Mouse (Mus musculus) forebrain, embryonic 12.5 days (tissue): Measurements from ENCODE around the gene Kcnmb2. TPM values are rescaled to one million over a fixed set of nuclear protein-coding genes. Genes with fewer than 3 reads are reported as not detected.

Source experiments
- ATAC-seq: fragments of 200-750 bp; cut with Nextera tagmentation; 2 replicates; pipeline ENCODE4 v1.8.0; 2017; ENCODE audit warnings: moderate TSS enrichment; ENCODE audit not compliant: low FRiP score
- H3K27ac ChIP-seq: fragments of 300-500 bp; sonication (generic); 2 replicates; pipeline ENCODE4 v1.5.1; 2016; ENCODE audit warnings: mild to moderate bottlenecking
- H3K27me3 ChIP-seq: fragments of 300-500 bp; sonication (generic); 2 replicates; pipeline ENCODE4 v1.6.1; 2016; ENCODE audit warnings: mild to moderate bottlenecking
- H3K36me3 ChIP-seq: fragments of 300-500 bp; sonication (generic); replicated peaks from 2 replicates; pipeline ENCODE4 v1.6.1; 2016; ENCODE audit warnings: mild to moderate bottlenecking
- H3K4me1 ChIP-seq: fragments of 300-500 bp; sonication (generic); 2 replicates; pipeline ENCODE4 v1.6.1; 2016
- H3K4me2 ChIP-seq: fragments of 300-500 bp; sonication (generic); 2 replicates; pipeline ENCODE4 v1.6.1; 2016; ENCODE audit warnings: mild to moderate bottlenecking, moderate library complexity
- H3K4me3 ChIP-seq: fragments of 300-500 bp; sonication (generic); replicated peaks from 2 replicates; pipeline ENCODE4 v1.5.1; 2016; ENCODE audit warnings: mild to moderate bottlenecking
- H3K9ac ChIP-seq: fragments of 300-500 bp; sonication (generic); 2 replicates; pipeline ENCODE4 v1.6.1; 2016; ENCODE audit warnings: mild to moderate bottlenecking
- H3K9me3 ChIP-seq: fragments of 300-500 bp; sonication (generic); 2 replicates; pipeline ENCODE4 v1.6.1; 2016
- WGBS: fragments of 180-500 bp; shearing (Covaris S2); methylation state at CpG from one replicate; pipeline ENCODE4 v1.1.7; 2016; 5-methylcytosine and 5-hydroxymethylcytosine counted together
- polyA plus RNA-seq: library from polyadenylated mRNA; unstranded; fragments of >200 nt; fragmentation: Nextera tagmentation; extraction: Ambion mirVana; gene quantifications from 2 replicates; pipeline ENCODE4 v1.2.1, GENCODE M21; 2016

The Kcnmb2 gene
- polyA plus RNA-seq, 1 experiment from 2014 or later: 2.2 TPM

- Histone ChIP-seq H3K9me3 (no peaks in the 10 kb centered on the region), H3K36me3 (no peaks in the 10 kb centered on the region), H3K9ac (no peak overlapping the region), H3K4me3 (no peak overlapping the region), H3K27ac (no peak overlapping the region), H3K27me3 (no peaks in the 10 kb centered on the region), H3K4me2 (no peak overlapping the region), H3K4me1 (no peaks in the 10 kb centered on the region)
- no peak for ATAC-seq
- WGBS: 94% methylated on average over 1 of the region's 1 CpGs
These were observed 186.5 kb downstream of the Kcnmb2 start for GRCm38 (mm10) chr3:32088762-32089161.

- H3K27me3 ChIP-seq: no peaks in the 10 kb centered on the region
- H3K36me3 ChIP-seq: no peaks in the 10 kb centered on the region
- WGBS: 89% methylated on average over 10 of the region's 10 CpGs
- no peak overlapping the region for H3K4me2 ChIP-seq
- ATAC-seq: no peak
- H3K4me3 ChIP-seq: no peak overlapping the region
- H3K27ac ChIP-seq: no peak overlapping the region
- H3K9me3 ChIP-seq: no peaks in the 10 kb centered on the region
- no peak overlapping the region for H3K9ac ChIP-seq
- no peaks in the 10 kb centered on the region for H3K4me1 ChIP-seq
These were observed 199.1 kb downstream of the Kcnmb2 start for GRCm38 (mm10) chr3:32101391-32101790.

- Histone ChIP-seq H3K27me3 (no peaks in the 10 kb centered on the region), H3K36me3 (no peaks in the 10 kb centered on the region), H3K4me2 (no peak overlapping the region), H3K9ac (no peak overlapping the region), H3K4me3 (no peak overlapping the region), H3K4me1 (no peaks in the 10 kb centered on the region), H3K27ac (no peak overlapping the region), H3K9me3 (no peaks in the 10 kb centered on the region)
- WGBS: 84% methylated on average over 5 of the region's 5 CpGs
- no peak for ATAC-seq
These were observed 217.5 kb downstream of the Kcnmb2 start for GRCm38 (mm10) chr3:32119851-32120250.

- H3K36me3 ChIP-seq: no peaks in the 10 kb centered on the region
- no peak overlapping the region for H3K4me2 ChIP-seq
- no peak overlapping the region for H3K4me3 ChIP-seq
- no peaks in the 10 kb centered on the region for H3K27me3 ChIP-seq
- H3K27ac ChIP-seq: no peak overlapping the region
- no peaks in the 10 kb centered on the region for H3K4me1 ChIP-seq
- WGBS: 86% methylated on average over 3 of the region's 3 CpGs
- no peaks in the 10 kb centered on the region for H3K9me3 ChIP-seq
- no peak for ATAC-seq
- no peak overlapping the region for H3K9ac ChIP-seq
These were observed 219.4 kb downstream of the Kcnmb2 start for GRCm38 (mm10) chr3:32121731-32122130.

GRCm38 (mm10) chr3:32125431-32125830 lies 223.1 kb downstream of the Kcnmb2 start:
- H3K4me2 ChIP-seq: no peak overlapping the region
- H3K4me3 ChIP-seq: no peak overlapping the region
- H3K27ac ChIP-seq: no peak overlapping the region
- WGBS: 68% methylated on average over 4 of the region's 4 CpGs
- ATAC-seq: no peak
- H3K9ac ChIP-seq: no peak overlapping the region
- H3K9me3 ChIP-seq: no peaks in the 10 kb centered on the region
- no peaks in the 10 kb centered on the region for H3K27me3 ChIP-seq
- no peaks in the 10 kb centered on the region for H3K36me3 ChIP-seq
- H3K4me1 ChIP-seq: peaks cover 7% of the 10 kb centered on the region

- Histone ChIP-seq H3K36me3 (no peaks in the 10 kb centered on the region), H3K9ac (no peak overlapping the region), H3K27ac (no peak overlapping the region), H3K4me2 (no peak overlapping the region), H3K4me1 (peaks cover 7% of the 10 kb centered on the region), H3K9me3 (no peaks in the 10 kb centered on the region), H3K27me3 (no peaks in the 10 kb centered on the region), H3K4me3 (no peak overlapping the region)
- ATAC-seq: no peak
- WGBS: 2% methylated on average over 5 of the region's 5 CpGs
These were observed 226.1 kb downstream of the Kcnmb2 start for GRCm38 (mm10) chr3:32128391-32128790.

- ATAC-seq: no peak
- 75% methylated on average over 1 of the region's 1 CpGs for WGBS
These were observed 228.4 kb downstream of the Kcnmb2 start for GRCm38 (mm10) chr3:32130696-32131095.

GRCm38 (mm10) chr3:32132395-32133004 lies 230.2 kb downstream of the Kcnmb2 start:
- H3K9ac ChIP-seq: no peak overlapping the region
- no peaks in the 10 kb centered on the region for H3K36me3 ChIP-seq
- no peaks in the 10 kb centered on the region for H3K27me3 ChIP-seq
- H3K4me2 ChIP-seq: no peak overlapping the region
- H3K4me1 ChIP-seq: peaks cover 7% of the 10 kb centered on the region
- no peaks in the 10 kb centered on the region for H3K9me3 ChIP-seq
- WGBS: 90% methylated on average over 3 of the region's 3 CpGs
- no peak for ATAC-seq
- no peak overlapping the region for H3K4me3 ChIP-seq
- no peak overlapping the region for H3K27ac ChIP-seq

More at GRCm38 (mm10) chr3:32130696-32131095, 228.4 kb downstream of the Kcnmb2 start:
- Histone ChIP-seq H3K27me3 (no peaks in the 10 kb centered on the region), H3K4me3 (no peak overlapping the region), H3K27ac (no peak overlapping the region), H3K4me2 (no peak overlapping the region), H3K36me3 (no peaks in the 10 kb centered on the region), H3K9me3 (no peaks in the 10 kb centered on the region), H3K9ac (no peak overlapping the region), H3K4me1 (peaks cover 7% of the 10 kb centered on the region)

- WGBS: 88% methylated on average over 5 of the region's 5 CpGs
- ATAC-seq: no peak
- no peak overlapping the region for H3K27ac ChIP-seq
These were observed 241.9 kb downstream of the Kcnmb2 start for GRCm38 (mm10) chr3:32144194-32144593.

GRCm38 (mm10) chr3:32144655-32145054 lies 242.3 kb downstream of the Kcnmb2 start:
- H3K27me3 ChIP-seq: no peaks in the 10 kb centered on the region
- no peaks in the 10 kb centered on the region for H3K36me3 ChIP-seq
- 66% methylated on average over 3 of the region's 3 CpGs for WGBS
- no peak for ATAC-seq
- no peaks in the 10 kb centered on the region for H3K4me1 ChIP-seq
- no peaks in the 10 kb centered on the region for H3K9me3 ChIP-seq
- no peak overlapping the region for H3K9ac ChIP-seq
- no peak overlapping the region for H3K4me3 ChIP-seq
- no peak overlapping the region for H3K4me2 ChIP-seq
- H3K27ac ChIP-seq: no peak overlapping the region

More at GRCm38 (mm10) chr3:32144194-32144593, 241.9 kb downstream of the Kcnmb2 start:
- Histone ChIP-seq H3K9me3 (no peaks in the 10 kb centered on the region), H3K4me1 (no peaks in the 10 kb centered on the region), H3K4me2 (no peak overlapping the region), H3K36me3 (no peaks in the 10 kb centered on the region), H3K4me3 (no peak overlapping the region), H3K27me3 (no peaks in the 10 kb centered on the region), H3K9ac (no peak overlapping the region)

GRCm38 (mm10) chr3:32147739-32148138 lies 245.4 kb downstream of the Kcnmb2 start:
- WGBS: 74% methylated on average over 4 of the region's 4 CpGs
- H3K4me3 ChIP-seq: no peak overlapping the region
- H3K4me1 ChIP-seq: no peaks in the 10 kb centered on the region
- H3K4me2 ChIP-seq: no peak overlapping the region
- no peaks in the 10 kb centered on the region for H3K9me3 ChIP-seq
- no peaks in the 10 kb centered on the region for H3K36me3 ChIP-seq
- no peak for ATAC-seq
- no peak overlapping the region for H3K9ac ChIP-seq
- H3K27me3 ChIP-seq: no peaks in the 10 kb centered on the region
- no peak overlapping the region for H3K27ac ChIP-seq

- no peaks in the 10 kb centered on the region for H3K36me3 ChIP-seq
- no peak overlapping the region for H3K9ac ChIP-seq
- no peaks in the 10 kb centered on the region for H3K9me3 ChIP-seq
- H3K4me3 ChIP-seq: no peak overlapping the region
- H3K4me1 ChIP-seq: no peaks in the 10 kb centered on the region
- WGBS: 50% methylated on average over 14 of the region's 14 CpGs
- no peak overlapping the region for H3K27ac ChIP-seq
- ATAC-seq: peak; percentile 55
- H3K4me2 ChIP-seq: no peak overlapping the region
- no peaks in the 10 kb centered on the region for H3K27me3 ChIP-seq
These were observed 247.7 kb downstream of the Kcnmb2 start for GRCm38 (mm10) chr3:32149851-32150570.

GRCm38 (mm10) chr3:32180519-32180918 lies 278.2 kb downstream of the Kcnmb2 start:
- 0 out of 2 replicates have a peak, but pooled peaks cover 3% of the 10 kb centered on the region for H3K9me3 ChIP-seq
- ATAC-seq: no peak
- no peak overlapping the region for H3K4me2 ChIP-seq
- H3K36me3 ChIP-seq: no peaks in the 10 kb centered on the region
- H3K27me3 ChIP-seq: no peaks in the 10 kb centered on the region
- no peak overlapping the region for H3K9ac ChIP-seq
- H3K27ac ChIP-seq: no peak overlapping the region
- H3K4me1 ChIP-seq: peaks cover 4% of the 10 kb centered on the region; the same call in 1 of the 2 replicates
- no peak overlapping the region for H3K4me3 ChIP-seq
- WGBS: 71% methylated on average over 6 of the region's 6 CpGs
